ENCODE assay signal across 8 mouse cellular contexts in genomic region chr13:15758835-15759632, GRCm38 (mm10).
DNase-seq lines count a peak whose midpoint lies in the region; ATAC-seq and TF ChIP-seq lines count a peak whose summit lies in the region.

No protein-coding gene starts in this region.

- H3K9ac ChIP-seq in hindbrain, postnatal 0 days (replicated peaks; ENCODE audit: low read length) = peak overlapping the region; percentile 51

- H3K27me3 ChIP-seq in hindbrain, postnatal 0 days (ENCODE audit: insufficient read depth, low read length) = no peaks in the 10 kb centered on the region

- H3K4me2 ChIP-seq in hindbrain, postnatal 0 days (ENCODE audit: low read depth, low read length) = peak overlapping the region; percentile 54

- TF ChIP-seq CTCF in hindbrain, postnatal 0 days (IDR thresholded peaks at IDR 0.05; ENCODE audit: low read depth) = peak; percentile 98

- H3K4me1 ChIP-seq in hindbrain, postnatal 0 days (ENCODE audit: insufficient read depth, low read length) = no peaks in the 10 kb centered on the region

- H3K27ac ChIP-seq in hindbrain, postnatal 0 days = peak overlapping the region; percentile 74

- H3K9me3 ChIP-seq in hindbrain, postnatal 0 days (ENCODE audit: low read length) = no peaks in the 10 kb centered on the region

- peak; percentile 68 to 91 for DNase-seq in adrenal gland, adult (ENCODE audit: inconsistent age in 2 of 2, low spot score in 1 of 2)
- DNase-seq in gastrocnemius, adult 8-10 months (ENCODE audit: low spot score in 2 of 2) = peak; percentile 67 to 68
- peak; percentile 95 for DNase-seq in hindbrain, postnatal 0 days (ENCODE audit: low spot score)
- peak; percentile 85 to 92 for DNase-seq in left cerebral cortex, adult 18-20 months (ENCODE audit: low spot score in 2 of 2)
- DNase-seq in lung, postnatal 36 days = peak; percentile 75
- DNase-seq in retina, postnatal 1 day = peak; percentile 90
- peak; percentile 77 for DNase-seq in urinary bladder, postnatal 25 days (ENCODE audit: low spot score)

- H3K36me3 ChIP-seq in hindbrain, postnatal 0 days (ENCODE audit: insufficient read depth, low read length) = no peaks in the 10 kb centered on the region

- ATAC-seq in common myeloid progenitor, adult 5-6 weeks (replicated peaks; ENCODE audit: low read depth, poor library complexity, severe bottlenecking) = peak; percentile 84
- ATAC-seq in hindbrain, postnatal 0 days = peak; percentile 93

- H3K4me3 ChIP-seq in hindbrain, postnatal 0 days (ENCODE audit: low read length) = peak overlapping the region; percentile 36

- 2% methylated on average over 38 of the region's 38 CpGs for WGBS in hindbrain, postnatal 0 days

Comparison
In these comparisons a context has a peak if more than half of its experiments do, and no peak if none do; other contexts are left out.
1. Peak in every context shown above with its lines: DNase-seq, ATAC-seq, H3K4me3 ChIP-seq and H3K27ac ChIP-seq.